Mouse (Mus musculus) neural tube, embryonic 15.5 days (tissue): ENCODE data around the gene Emc3. TPM values are rescaled to one million over a fixed set of nuclear protein-coding genes. Genes with fewer than 3 reads are reported as not detected.

Experiments
- ATAC-seq: fragments of 200-750 bp; cut with Nextera tagmentation; 2 replicates; pipeline ENCODE4 v1.8.0; 2017; ENCODE audit warnings: mild to moderate bottlenecking, moderate TSS enrichment, moderate library complexity; ENCODE audit not compliant: low FRiP score
- H3K27ac ChIP-seq: fragments of 300-500 bp; sonication (generic); replicated peaks from 2 replicates; pipeline ENCODE4 v1.5.1; 2015; ENCODE audit warnings: mild to moderate bottlenecking, inconsistent platforms
- H3K27me3 ChIP-seq: fragments of 300-500 bp; sonication (generic); replicated peaks from 2 replicates; pipeline ENCODE4 v1.6.1; 2015; ENCODE audit warnings: inconsistent platforms
- H3K36me3 ChIP-seq: fragments of 300-500 bp; sonication (generic); 2 replicates; pipeline ENCODE4 v1.6.1; 2015; ENCODE audit warnings: inconsistent platforms
- H3K4me1 ChIP-seq: fragments of 300-500 bp; sonication (generic); 2 replicates; pipeline ENCODE4 v1.6.1; 2015; ENCODE audit warnings: inconsistent platforms
- H3K4me2 ChIP-seq: fragments of 300-500 bp; sonication (generic); 2 replicates; pipeline ENCODE4 v1.6.1; 2015; ENCODE audit warnings: inconsistent platforms, mild to moderate bottlenecking, moderate library complexity
- H3K4me3 ChIP-seq: fragments of 300-500 bp; sonication (generic); replicated peaks from 2 replicates; pipeline ENCODE4 v1.5.1; 2015; ENCODE audit warnings: mild to moderate bottlenecking, inconsistent platforms
- H3K9ac ChIP-seq: fragments of 300-500 bp; sonication (generic); replicated peaks from 2 replicates; pipeline ENCODE4 v1.6.1; 2015; ENCODE audit warnings: mild to moderate bottlenecking, inconsistent platforms
- H3K9me3 ChIP-seq: fragments of 300-500 bp; sonication (generic); replicated peaks from 2 replicates; pipeline ENCODE4 v1.6.1; 2016; ENCODE audit warnings: inconsistent platforms
- WGBS: fragments of 180-500 bp; shearing (Covaris S2); methylation state at CpG from one replicate; pipeline ENCODE4 v1.1.7; 2015; ENCODE audit warnings: mixed read lengths; 5-methylcytosine and 5-hydroxymethylcytosine counted together
- polyA plus RNA-seq: library from polyadenylated mRNA; unstranded; fragments of >200 nt; fragmentation: Nextera tagmentation; extraction: Ambion mirVana; gene quantifications from 2 replicates; pipeline ENCODE4 v1.2.1, GENCODE M21; 2015

The Emc3 gene
- polyA plus RNA-seq: 118 and 119 TPM in 2 replicates

DNA sequence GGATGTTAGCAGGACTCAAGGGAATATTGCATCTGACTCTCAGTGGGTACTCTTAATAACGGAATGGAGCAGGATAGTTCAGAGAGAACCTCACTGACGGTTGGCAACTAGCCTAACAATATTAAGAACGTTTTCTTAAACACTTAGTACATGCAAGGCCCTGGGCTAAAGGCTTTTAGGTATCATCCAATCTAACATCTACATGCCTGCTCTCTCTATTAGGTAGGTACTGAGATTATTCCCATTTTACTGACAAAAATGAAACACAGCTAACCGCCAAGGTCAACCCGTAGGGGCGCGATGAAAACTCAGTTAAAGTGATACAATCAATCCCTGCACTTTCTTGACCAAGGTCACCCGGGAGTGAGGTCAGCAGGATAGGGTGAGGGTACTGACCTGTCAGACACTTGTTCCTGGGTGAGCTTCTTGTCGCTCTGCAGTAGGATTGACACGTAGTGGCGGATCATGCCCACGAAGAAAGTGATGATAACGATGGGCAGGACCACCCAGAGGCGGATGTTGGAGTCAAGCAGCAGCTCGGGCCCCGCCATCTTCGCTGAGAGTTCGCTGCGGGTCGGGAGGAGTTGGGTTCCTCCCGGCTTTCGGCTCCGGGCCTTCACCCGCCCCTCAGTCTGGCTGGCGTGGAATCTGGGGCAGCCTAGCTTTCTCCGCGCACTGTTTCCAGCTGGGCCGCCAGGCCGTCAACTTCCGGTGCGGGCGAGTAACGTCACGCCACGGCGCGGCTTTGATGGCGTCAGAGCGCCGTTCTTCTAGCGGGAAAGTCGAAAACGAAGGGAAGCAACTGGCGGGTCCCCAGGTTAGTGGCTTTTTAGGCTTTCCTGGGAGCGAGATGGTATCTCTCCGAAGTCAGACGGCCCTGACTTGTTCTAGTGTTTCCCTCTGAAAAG, at the start of gene Emc3, which contains the start of gene Fancd2:
Emc3 (minus strand) TSS at position 721 of the 908 bp plus-strand sequence.
Fancd2 (plus strand) TSS at position 751 of the 908 bp plus-strand sequence.
- peaks cover 24% of the 10 kb centered on the region for H3K4me1 ChIP-seq
- H3K27ac ChIP-seq: peak within 1 kb of the TSS; percentile 84
- peak within 1 kb of the TSS; percentile 72 for H3K4me2 ChIP-seq
- WGBS: 1% methylated on average over 47 of the region's 47 CpGs
- 0 out of 2 replicates have a peak, but pooled peaks cover 5% of the 10 kb centered on the region for H3K36me3 ChIP-seq
- ATAC-seq: peak; percentile 92
- H3K4me3 ChIP-seq: peak within 1 kb of the TSS; percentile 80
- H3K9me3 ChIP-seq: no peaks in the 10 kb centered on the region
- H3K9ac ChIP-seq: peak within 1 kb of the TSS; percentile 71
- H3K27me3 ChIP-seq: no peaks in the 10 kb centered on the region

DNA sequence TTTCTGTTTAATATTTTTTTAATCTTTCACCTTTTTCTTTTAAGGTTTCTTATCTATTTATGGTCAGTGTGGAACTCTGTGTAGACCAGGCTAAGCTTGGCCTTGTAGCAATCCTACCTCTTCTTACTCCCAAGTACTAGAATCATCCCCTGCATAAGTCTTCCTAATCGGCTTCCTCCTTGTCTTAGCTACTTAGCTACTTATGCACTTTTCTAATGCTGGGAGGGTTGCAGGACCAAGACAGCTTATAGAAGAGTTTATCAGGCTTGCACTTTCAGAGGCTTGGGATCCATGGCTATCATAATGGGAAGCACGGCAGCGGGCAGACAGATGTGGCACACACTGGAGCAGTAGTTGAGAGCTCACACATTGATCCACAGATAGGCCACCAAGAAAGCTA, 47.9 kb upstream of the Emc3 start:
- Histone ChIP-seq H3K4me3 (no peak overlapping the region), H3K9ac (no peak overlapping the region), H3K27ac (no peak overlapping the region), H3K4me2 (no peak overlapping the region), H3K36me3 (no peaks in the 10 kb centered on the region), H3K9me3 (no peaks in the 10 kb centered on the region), H3K27me3 (no peaks in the 10 kb centered on the region), H3K4me1 (no peaks in the 10 kb centered on the region)
- ATAC-seq: no peak
- WGBS: 95% methylated on average over 3 of the region's 3 CpGs

- ATAC-seq: no peak
- H3K9ac ChIP-seq: no peak overlapping the region
- no peaks in the 10 kb centered on the region for H3K9me3 ChIP-seq
- no peaks in the 10 kb centered on the region for H3K36me3 ChIP-seq
- H3K27ac ChIP-seq: no peak overlapping the region
- no peak overlapping the region for H3K4me2 ChIP-seq
- no peak overlapping the region for H3K4me3 ChIP-seq
- H3K27me3 ChIP-seq: no peaks in the 10 kb centered on the region
- 97% methylated on average over 6 of the region's 6 CpGs for WGBS
- H3K4me1 ChIP-seq: no peaks in the 10 kb centered on the region
These were observed 44.6 kb upstream of the Emc3 start for GRCm38 (mm10) chr6:113576044-113576443.

DNA sequence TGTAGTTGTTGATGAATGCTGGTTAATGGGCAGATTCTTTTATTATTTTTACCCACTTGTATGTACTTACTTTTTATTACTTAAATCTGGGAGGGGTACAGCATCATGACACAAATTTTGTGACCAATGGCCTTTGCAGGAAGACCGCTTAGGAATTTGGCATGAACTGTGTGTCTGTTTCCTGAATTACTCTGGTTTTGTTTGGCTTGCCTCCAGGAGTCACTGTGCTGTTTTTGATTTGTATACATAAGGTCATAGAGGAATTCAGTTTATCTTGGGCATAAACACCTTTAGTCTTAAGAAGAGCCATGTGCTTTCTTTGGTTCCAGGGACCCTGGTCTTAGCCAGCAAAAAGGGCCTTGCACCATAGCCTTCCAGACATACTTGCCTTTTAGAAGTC, 33.1 kb upstream of the Emc3 start:
- WGBS: 97% methylated on average over 1 of the region's 1 CpGs
- H3K9me3 ChIP-seq: no peaks in the 10 kb centered on the region
- no peaks in the 10 kb centered on the region for H3K36me3 ChIP-seq
- ATAC-seq: no peak
- H3K4me1 ChIP-seq: no peaks in the 10 kb centered on the region
- H3K27ac ChIP-seq: no peak overlapping the region
- no peaks in the 10 kb centered on the region for H3K27me3 ChIP-seq
- no peak overlapping the region for H3K4me3 ChIP-seq
- no peak overlapping the region for H3K9ac ChIP-seq
- no peak overlapping the region for H3K4me2 ChIP-seq

- Histone ChIP-seq H3K4me3 (no peak overlapping the region), H3K4me2 (no peak overlapping the region), H3K9ac (no peak overlapping the region), H3K4me1 (no peaks in the 10 kb centered on the region), H3K36me3 (no peaks in the 10 kb centered on the region), H3K9me3 (no peaks in the 10 kb centered on the region), H3K27me3 (no peaks in the 10 kb centered on the region), H3K27ac (no peak overlapping the region)
- 56% methylated on average over 6 of the region's 6 CpGs for WGBS
- ATAC-seq: no peak
These were observed 28.3 kb upstream of the Emc3 start for GRCm38 (mm10) chr6:113559736-113560135.

DNA sequence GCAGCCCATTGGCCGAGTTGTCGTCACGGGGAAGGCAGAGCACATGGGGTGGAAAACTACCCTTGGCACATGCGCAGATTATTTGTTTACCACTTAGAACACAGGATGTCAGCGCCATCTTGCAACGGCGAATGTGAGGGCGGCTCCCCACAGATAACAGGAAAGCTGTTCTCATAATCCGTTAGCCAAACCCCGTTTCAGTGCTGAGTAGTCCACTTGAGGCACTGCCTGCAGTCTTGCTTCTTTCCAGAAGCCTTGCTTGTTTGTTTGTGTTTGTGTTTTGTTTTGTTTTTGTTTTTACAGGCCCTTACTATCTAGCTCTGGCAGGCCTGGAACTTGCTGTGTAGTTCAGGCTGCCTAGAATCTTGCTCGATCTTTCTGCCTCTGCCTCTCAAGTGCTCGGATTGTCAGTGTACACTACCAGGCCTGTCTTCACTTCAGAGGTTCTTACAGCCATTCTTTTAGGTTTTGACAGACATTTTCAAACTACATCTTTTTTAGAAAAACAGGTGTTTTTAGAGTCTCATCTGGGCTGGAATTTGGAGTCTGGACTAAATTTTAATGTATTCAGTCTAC, 12.5 kb upstream of the Emc3 start:
- Histone ChIP-seq H3K4me3 (no peak overlapping the region), H3K4me2 (no peak overlapping the region), H3K4me1 (no peaks in the 10 kb centered on the region), H3K9me3 (no peaks in the 10 kb centered on the region), H3K27me3 (no peaks in the 10 kb centered on the region), H3K27ac (no peak overlapping the region), H3K36me3 (no peaks in the 10 kb centered on the region), H3K9ac (no peak overlapping the region)
- WGBS: 90% methylated on average over 9 of the region's 12 CpGs
- no peak for ATAC-seq

DNA sequence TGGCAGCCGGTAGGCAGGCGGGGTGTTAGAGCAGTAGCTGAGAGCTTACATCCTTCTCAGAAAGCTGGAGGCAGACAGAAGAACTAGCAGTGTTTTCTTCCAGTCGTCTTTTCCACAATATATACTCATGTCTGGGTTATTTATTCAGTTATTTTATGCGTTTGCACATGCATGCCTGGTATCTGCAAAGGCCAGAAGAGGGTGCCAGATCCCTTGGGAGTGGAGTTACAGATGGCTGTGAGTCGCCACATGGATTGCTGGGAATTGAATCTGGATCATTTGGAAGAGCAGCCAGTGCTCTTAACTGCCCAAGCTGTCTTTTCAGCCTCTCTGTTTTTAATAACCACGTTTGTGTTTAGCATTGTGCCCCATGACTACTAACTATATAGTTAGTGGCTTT, 10.2 kb upstream of the Emc3 start:
- no peak overlapping the region for H3K4me3 ChIP-seq
- H3K9ac ChIP-seq: no peak overlapping the region
- H3K9me3 ChIP-seq: no peaks in the 10 kb centered on the region
- H3K27me3 ChIP-seq: no peaks in the 10 kb centered on the region
- 90% methylated on average over 6 of the region's 6 CpGs for WGBS
- H3K4me1 ChIP-seq: no peaks in the 10 kb centered on the region
- ATAC-seq: no peak
- no peak overlapping the region for H3K4me2 ChIP-seq
- no peaks in the 10 kb centered on the region for H3K36me3 ChIP-seq
- no peak overlapping the region for H3K27ac ChIP-seq

GRCm38 (mm10) chr6:113534886-113535285, 3.4 kb upstream of the Emc3 start:
- no peak for ATAC-seq
- Histone ChIP-seq H3K4me2 (no peak overlapping the region), H3K4me1 (peaks cover 14% of the 10 kb centered on the region), H3K4me3 (no peak overlapping the region), H3K27me3 (no peaks in the 10 kb centered on the region), H3K9me3 (no peaks in the 10 kb centered on the region), H3K9ac (no peak overlapping the region), H3K36me3 (no peaks in the 10 kb centered on the region), H3K27ac (no peak overlapping the region)
- WGBS: 87% methylated on average over 7 of the region's 7 CpGs

DNA sequence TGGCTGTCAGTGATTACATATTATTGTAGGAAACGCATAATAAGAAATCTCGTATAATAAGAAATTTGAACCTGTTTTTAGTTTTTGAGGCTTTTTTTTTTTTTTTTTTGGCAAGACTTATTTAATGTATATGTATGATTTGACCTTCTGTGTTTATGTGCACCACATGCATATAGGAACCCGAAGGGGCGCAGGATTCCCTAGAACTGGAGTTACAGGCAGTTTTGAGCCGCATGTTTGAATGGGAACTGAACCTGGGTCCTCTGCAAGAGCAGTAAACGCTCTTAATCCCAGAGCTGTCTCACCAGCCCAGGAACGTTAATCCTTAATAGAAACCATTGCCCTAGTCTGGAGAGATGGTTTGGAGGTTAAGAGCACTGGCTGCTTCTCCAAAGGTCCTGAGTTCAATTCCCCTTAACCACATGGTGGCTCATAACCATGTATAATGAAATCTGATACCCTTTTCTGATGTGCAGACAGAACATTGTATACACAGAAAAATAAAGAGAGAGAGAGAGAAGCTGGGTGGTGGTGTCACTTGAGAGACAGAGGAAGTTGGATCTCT, 470 bp upstream of the Emc3 start:
- Histone ChIP-seq H3K4me2 (peak overlapping the region; percentile 72), H3K9ac (peak overlapping the region; percentile 71; the same call in 1 of the 2 replicates), H3K9me3 (no peaks in the 10 kb centered on the region), H3K27ac (peak overlapping the region; percentile 84; the same call in 1 of the 2 replicates), H3K4me3 (peak overlapping the region; percentile 80), H3K27me3 (no peaks in the 10 kb centered on the region), H3K36me3 (no peaks in the 10 kb centered on the region), H3K4me1 (peaks cover 24% of the 10 kb centered on the region)
- ATAC-seq: no peak
- 6% methylated on average over 7 of the region's 7 CpGs for WGBS

DNA sequence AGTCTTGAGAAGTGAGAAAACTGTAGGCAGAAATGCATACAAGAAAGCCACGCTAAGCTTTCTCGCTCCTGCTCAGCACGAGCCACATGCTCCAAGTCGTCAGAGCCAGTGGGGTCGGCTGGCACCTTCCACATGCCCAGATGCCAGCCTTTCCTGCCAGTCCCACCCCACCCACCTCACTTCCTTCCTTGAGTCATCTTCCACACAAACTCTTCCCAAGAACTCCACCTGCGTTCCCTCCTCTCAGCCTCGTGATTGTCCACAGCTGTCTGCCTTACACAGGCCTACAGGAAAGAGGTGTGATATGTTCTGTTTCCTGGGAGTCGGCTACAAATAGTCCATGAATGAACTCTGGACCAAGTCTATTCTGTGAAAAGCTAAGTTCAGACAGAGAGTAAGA, 8.0 kb downstream of the Emc3 start:
- H3K36me3 ChIP-seq: peaks cover 52% of the 10 kb centered on the region
- H3K4me1 ChIP-seq: no peaks in the 10 kb centered on the region
- no peak overlapping the region for H3K27ac ChIP-seq
- H3K9me3 ChIP-seq: no peaks in the 10 kb centered on the region
- WGBS: 86% methylated on average over 8 of the region's 8 CpGs
- no peak overlapping the region for H3K4me3 ChIP-seq
- H3K27me3 ChIP-seq: no peaks in the 10 kb centered on the region
- no peak overlapping the region for H3K4me2 ChIP-seq
- no peak overlapping the region for H3K9ac ChIP-seq
- no peak for ATAC-seq

DNA sequence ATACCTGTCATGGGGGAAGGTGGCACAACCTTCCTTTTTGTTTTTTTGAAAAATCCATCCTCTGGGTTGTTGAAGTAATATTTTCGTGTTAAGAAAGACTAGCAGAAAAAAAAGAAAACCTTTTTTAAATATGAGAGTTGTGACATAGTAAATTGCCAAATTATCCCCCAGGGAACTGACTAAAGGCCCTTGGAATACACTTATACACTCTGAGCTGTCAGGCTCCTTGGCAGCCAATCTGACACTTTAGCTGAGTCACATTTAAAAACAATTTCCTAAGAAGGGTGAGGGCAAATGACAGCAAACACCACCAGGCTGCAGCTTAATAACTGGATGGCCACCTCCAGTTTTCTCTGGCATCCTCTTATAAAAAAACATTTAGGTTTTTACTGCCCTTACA, 9.1 kb downstream of the Emc3 start:
- Histone ChIP-seq H3K27ac (no peak overlapping the region), H3K27me3 (no peaks in the 10 kb centered on the region), H3K9me3 (no peaks in the 10 kb centered on the region), H3K4me2 (no peak overlapping the region), H3K9ac (no peak overlapping the region), H3K36me3 (peaks cover 63% of the 10 kb centered on the region), H3K4me1 (no peaks in the 10 kb centered on the region), H3K4me3 (no peak overlapping the region)
- 86% methylated on average over 1 of the region's 1 CpGs for WGBS
- ATAC-seq: no peak
